Mouse (Mus musculus): Measurements from ENCODE around the gene Ostf1. TPM values are rescaled to one million over a fixed set of nuclear protein-coding genes. Genes with fewer than 3 reads are reported as not detected.

The Ostf1 gene
- total and polyA plus RNA-seq, 3 experiments, result 110 to 175 (median 131) TPM

GRCm38 (mm10) chr19:18584621-18585020 is 47.0 kb downstream of the Ostf1 start:
- Histone ChIP-seq H3K9ac (ENCODE audit: insufficient read depth, low read depth) (no peak overlapping the region), H3K4me1 (ENCODE audit: control insufficient read depth in 1 of 2, insufficient read depth in 2 of 2) (peaks cover 2 to 27% of the 10 kb centered on the region in 2 experiments; a peak in 3 of 4 replicates), H3K36me3 (replicated peaks in 1 of 2; ENCODE audit: control insufficient read depth in 1 of 2, insufficient read depth in 1 of 2, low read length in 1 of 2) (peaks cover 29 to 75% of the 10 kb centered on the region in 2 experiments), H3K79me2 (replicated peaks; ENCODE audit: control insufficient read depth, extremely low read depth, insufficient read depth, poor library complexity, severe bottlenecking) (no peaks in the 10 kb centered on the region), H3K4me2 (ENCODE audit: insufficient read depth, low read depth, poor library complexity, severe bottlenecking) (no peak overlapping the region), H3K27me3 (replicated peaks) (no peaks in the 10 kb centered on the region), H3K9me3 (replicated peaks; ENCODE audit: low read length) (no peaks in the 10 kb centered on the region), H3K4me3 (replicated peaks in 1 of 3; ENCODE audit: low read depth in 2 of 3, low read length in 2 of 3, poor library complexity in 1 of 3) (no peak overlapping the region), H3K27ac (ENCODE audit: insufficient read depth, low read depth) (no peak overlapping the region)
- dilution Hi-C loops (cut with MboI; ENCODE audit: extremely low pct_ligation_motif_present, extremely low pct_unique_long_range_greater_than_20kb, low sequenced_read_pairs), result no loop called here
- TF ChIP-seq ZC3H11A (IDR thresholded peaks at IDR 0.05; ENCODE audit: low read depth, low read length) (no peak), IRF4 (IDR thresholded peaks at IDR 0.05; ENCODE audit: low read depth, low read length) (no peak), USF1 (IDR thresholded peaks at IDR 0.05; ENCODE audit: low read depth, low read length) (no peak)
- DNase-seq (ENCODE audit: extremely low read depth), result no peak
- in situ Hi-C loops (cut with MboI; ENCODE audit: low pct_ligation_motif_present, low pct_unique_long_range_greater_than_20kb, low sequenced_read_pairs), result loop anchor here (25.0 kb wide), 1 partner anchor 253 kb away; no protein-coding TSS in a partner anchor

GRCm38 (mm10) chr19:18583706-18584105 is 47.9 kb downstream of the Ostf1 start:
- dilution Hi-C loops (cut with MboI; ENCODE audit: extremely low pct_ligation_motif_present, extremely low pct_unique_long_range_greater_than_20kb, low sequenced_read_pairs) (no loop called here), in situ Hi-C loops (cut with MboI; ENCODE audit: low pct_ligation_motif_present, low pct_unique_long_range_greater_than_20kb, low sequenced_read_pairs) (loop anchor here (25.0 kb wide), 1 partner anchor 254 kb away; no protein-coding TSS in a partner anchor)
- no peak overlapping the region for H3K4me3 ChIP-seq (replicated peaks in 1 of 3; ENCODE audit: low read depth in 2 of 3, low read length in 2 of 3, poor library complexity in 1 of 3)
- TF ChIP-seq KAT2A (IDR thresholded peaks at IDR 0.05; ENCODE audit: insufficient replicate concordance, low read length) (no peak), ETS1 (conservative IDR thresholded peaks at IDR 0.05; ENCODE audit: low read depth, low read length) (no peak), ZKSCAN1 (IDR thresholded peaks at IDR 0.05; ENCODE audit: borderline replicate concordance, low read depth, low read length) (no peak), UBTF (IDR thresholded peaks at IDR 0.05; ENCODE audit: low read depth, low read length) (no peak), USF1 (IDR thresholded peaks at IDR 0.05; ENCODE audit: low read depth, low read length) (no peak), MAX (IDR thresholded peaks at IDR 0.05; ENCODE audit: low read length) (no peak), E2F4 (IDR thresholded peaks at IDR 0.05; ENCODE audit: insufficient replicate concordance, low read depth, low read length) (no peak), NRF1 (IDR thresholded peaks at IDR 0.05; ENCODE audit: low read depth, low read length) (no peak), USF2 (conservative IDR thresholded peaks at IDR 0.05; ENCODE audit: low read depth, low read length) (no peak), IRF4 (IDR thresholded peaks at IDR 0.05; ENCODE audit: low read depth, low read length) (no peak), JUN (IDR thresholded peaks at IDR 0.05; ENCODE audit: insufficient read depth, low read depth, low read length) (no peak), HCFC1 (IDR thresholded peaks at IDR 0.05; ENCODE audit: low read depth, low read length) (no peak), TBP (conservative IDR thresholded peaks at IDR 0.05; ENCODE audit: low read depth, low read length) (no peak), EP300 (IDR thresholded peaks at IDR 0.05; ENCODE audit: low read length) (no peak), MXI1 (IDR thresholded peaks at IDR 0.05; ENCODE audit: low read depth, low read length) (no peak), MEF2A (IDR thresholded peaks at IDR 0.05; ENCODE audit: borderline replicate concordance, low read depth, low read length) (no peak), MYC (IDR thresholded peaks at IDR 0.05; ENCODE audit: low read depth, low read length) (no peak), GABPA (IDR thresholded peaks at IDR 0.05; ENCODE audit: insufficient replicate concordance, low read depth, low read length) (no peak), JUND (conservative IDR thresholded peaks at IDR 0.05; ENCODE audit: low read depth, low read length) (no peak)
- H3K4me1 ChIP-seq (ENCODE audit: control insufficient read depth in 1 of 2, insufficient read depth in 2 of 2), result peaks cover 8 to 34% of the 10 kb centered on the region in 2 experiments; a peak in 3 of 4 replicates
- H3K27ac ChIP-seq (ENCODE audit: insufficient read depth, low read depth), result no peak overlapping the region
- H3K36me3 ChIP-seq (replicated peaks in 1 of 2; ENCODE audit: control insufficient read depth in 1 of 2, insufficient read depth in 1 of 2, low read length in 1 of 2), result peaks cover 22 to 67% of the 10 kb centered on the region in 2 experiments
- no peaks in the 10 kb centered on the region for H3K27me3 ChIP-seq (replicated peaks)
- no peak overlapping the region for H3K9ac ChIP-seq (ENCODE audit: insufficient read depth, low read depth)
- no peak overlapping the region for H3K4me2 ChIP-seq (ENCODE audit: insufficient read depth, low read depth, poor library complexity, severe bottlenecking)
- no peaks in the 10 kb centered on the region for H3K9me3 ChIP-seq (replicated peaks; ENCODE audit: low read length)
- no peaks in the 10 kb centered on the region for H3K79me2 ChIP-seq (replicated peaks; ENCODE audit: control insufficient read depth, extremely low read depth, insufficient read depth, poor library complexity, severe bottlenecking)
- no peak for DNase-seq (ENCODE audit: extremely low read depth)

All from CH12.LX (cell line).